Mouse (Mus musculus) gastrocnemius, adult 18-20 months (tissue): ENCODE measurements around the gene Trim2. TPM values are rescaled to one million over a fixed set of nuclear protein-coding genes. Genes with fewer than 3 reads are reported as not detected.

ENCODE experiments used
- DNase-seq: peaks from one replicate; pipeline ENCODE4 v3.0.0; 2021; ENCODE audit warnings: low spot score
- total RNA-seq, 2 experiments: library from RNA; stranded (reverse); gene quantifications; 2 replicates each; pipeline ENCODE4 v1.2.3; 2021

Gene Trim2
- total RNA-seq, 2 experiments from 2014 or later: 1.4 to 1.8 TPM

DNA sequence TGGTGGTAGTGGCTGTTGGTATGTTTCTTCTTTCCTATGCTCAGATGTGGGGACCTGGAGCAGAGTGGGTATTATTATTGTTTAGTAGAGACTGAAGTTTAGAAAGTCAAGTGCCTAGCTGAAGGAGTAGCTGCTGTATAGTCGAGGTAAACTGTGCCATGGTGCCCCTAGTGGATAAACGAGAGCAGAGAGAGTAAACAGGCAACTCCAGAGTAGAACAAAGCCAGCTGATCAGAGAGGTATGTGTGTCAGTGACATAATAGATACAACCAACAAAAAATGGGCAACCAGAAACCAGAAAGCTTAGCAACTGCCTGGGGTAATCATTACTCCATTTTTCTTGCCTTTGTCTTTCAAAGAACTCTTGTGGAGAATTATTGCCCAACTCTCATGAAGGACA lies 81.7 kb downstream of the Trim2 start:
- DNase-seq: no peak

DNA sequence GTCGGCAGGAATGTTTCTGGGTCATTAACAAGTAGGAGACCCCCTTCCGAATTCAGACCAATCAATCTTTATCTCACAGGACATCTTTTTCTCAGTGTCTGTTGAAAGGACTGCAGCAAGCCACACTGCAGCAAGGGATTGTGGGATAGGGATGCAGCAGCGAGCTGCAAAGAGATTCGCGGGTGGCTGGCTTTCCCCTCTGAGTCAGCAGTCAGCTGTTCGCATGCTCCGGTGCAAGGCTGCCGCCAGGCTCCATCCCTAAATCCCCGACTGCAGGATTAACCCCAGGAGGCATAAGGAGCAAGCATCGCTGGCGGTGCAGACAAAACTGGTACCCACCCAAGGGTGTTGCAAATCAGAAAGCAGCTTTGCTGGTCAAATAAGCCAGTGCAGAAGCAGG lies 85.9 kb downstream of the Trim2 start:
- peak; percentile 43 for DNase-seq

DNA sequence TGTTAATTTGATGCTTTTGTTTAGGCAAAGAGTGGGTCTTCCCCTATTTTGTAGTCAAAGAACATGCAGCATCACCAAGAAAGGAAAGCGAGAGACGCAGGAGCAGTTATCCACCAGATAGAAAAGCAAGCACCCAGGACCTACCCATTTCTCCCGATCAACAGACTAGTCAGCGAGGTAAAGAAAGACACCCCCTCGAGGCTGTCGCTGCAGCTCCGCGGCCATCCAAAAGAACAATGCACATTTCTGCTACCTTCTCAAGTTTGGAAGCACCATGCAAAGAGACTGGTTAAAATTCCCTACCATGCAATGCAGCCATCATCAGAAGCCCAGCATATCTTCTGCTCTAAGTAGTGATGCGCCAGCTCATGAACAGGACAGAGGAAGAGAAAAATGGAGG lies 86.4 kb downstream of the Trim2 start:
- DNase-seq: no peak

DNA sequence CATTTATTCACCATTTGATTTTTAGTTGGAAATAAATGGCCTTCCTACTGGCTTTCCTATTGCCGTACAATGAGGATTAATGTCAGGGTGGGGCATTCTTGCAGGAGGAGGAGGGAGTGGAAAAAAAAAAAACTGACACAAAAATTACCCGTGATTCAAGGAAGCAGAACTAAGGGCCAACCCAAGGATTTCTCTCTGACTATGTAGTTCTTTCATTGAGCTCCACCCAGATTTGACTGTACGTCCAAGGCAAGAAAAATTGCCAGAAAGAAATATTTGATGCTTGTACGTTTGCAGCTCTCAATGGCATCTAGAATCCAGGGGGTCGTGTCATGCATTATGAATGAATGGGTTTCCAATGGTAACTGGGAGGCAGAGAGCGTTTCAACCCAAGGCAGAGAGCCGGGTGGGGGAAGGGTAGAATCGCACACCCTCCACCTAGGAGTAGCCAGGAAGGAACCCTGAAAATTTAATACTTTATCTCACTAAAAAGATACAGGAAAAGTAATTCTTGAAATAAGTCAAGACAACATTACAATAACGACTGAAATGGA lies 86.9 kb downstream of the Trim2 start:
- no peak for DNase-seq

DNA sequence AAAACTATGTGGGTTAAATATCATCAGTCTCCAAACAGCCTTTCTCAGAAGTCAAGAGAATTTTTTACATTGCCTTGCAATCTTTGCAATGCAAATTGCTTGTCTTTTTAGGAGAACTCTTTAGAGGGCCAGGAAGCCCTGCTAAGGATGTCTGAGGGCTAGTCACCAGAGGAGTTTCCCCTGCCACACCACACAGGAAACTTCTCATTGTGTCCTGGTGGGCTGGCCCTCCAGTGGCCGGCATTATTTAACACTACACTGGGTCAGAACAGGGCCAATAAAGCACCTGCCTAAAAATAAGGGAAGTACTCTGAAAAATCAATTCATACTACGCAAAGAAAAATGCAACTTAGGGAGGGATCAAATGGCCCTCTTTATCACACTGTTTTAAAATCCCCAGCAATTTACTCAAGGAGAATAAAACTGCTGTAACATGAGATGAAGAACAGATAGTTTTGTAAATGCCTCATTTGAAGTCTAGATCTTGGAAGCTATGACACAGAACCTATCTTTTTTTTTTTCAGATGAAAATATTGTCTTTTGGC lies 87.4 kb downstream of the Trim2 start:
- DNase-seq: no peak

DNA sequence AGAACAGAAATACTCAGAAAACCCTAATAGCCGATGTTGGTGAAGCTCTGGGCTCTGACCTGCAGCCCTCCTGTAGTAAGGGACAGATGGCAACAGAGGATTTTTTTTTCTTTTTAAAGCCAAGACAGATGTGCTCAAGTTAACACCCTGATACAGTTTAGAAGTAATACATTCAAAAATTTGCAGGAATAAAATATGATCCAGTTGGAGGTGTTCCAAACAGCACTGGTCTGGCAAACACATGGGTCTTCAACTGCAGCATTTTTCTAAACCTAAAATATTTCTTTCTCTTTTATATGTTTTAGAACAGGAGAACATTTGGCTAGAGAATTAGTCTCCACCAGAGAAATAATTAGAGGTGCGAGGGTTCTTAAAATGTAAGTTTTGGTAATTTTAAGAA lies 88.2 kb downstream of the Trim2 start:
- DNase-seq: no peak

DNA sequence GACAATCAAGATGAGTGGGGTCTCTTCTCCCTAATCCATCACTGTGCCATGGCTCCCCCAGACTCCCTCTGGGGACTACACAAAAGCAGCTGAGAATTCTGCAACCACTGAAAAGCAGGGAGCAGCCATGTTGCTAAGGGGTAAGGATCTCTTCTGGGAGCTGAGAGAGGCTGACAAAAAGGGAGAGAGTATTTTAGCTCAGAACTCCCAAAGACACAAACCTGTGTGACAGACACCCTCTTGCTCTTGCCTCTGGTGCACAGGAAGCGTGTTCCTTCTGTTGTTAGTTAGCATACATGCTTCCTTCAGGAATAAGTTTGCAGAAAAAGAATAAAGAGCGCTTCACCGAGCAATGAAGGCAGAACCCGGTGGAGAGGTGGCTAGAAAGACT lies 88.7 kb downstream of the Trim2 start:
- DNase-seq: no peak

DNA sequence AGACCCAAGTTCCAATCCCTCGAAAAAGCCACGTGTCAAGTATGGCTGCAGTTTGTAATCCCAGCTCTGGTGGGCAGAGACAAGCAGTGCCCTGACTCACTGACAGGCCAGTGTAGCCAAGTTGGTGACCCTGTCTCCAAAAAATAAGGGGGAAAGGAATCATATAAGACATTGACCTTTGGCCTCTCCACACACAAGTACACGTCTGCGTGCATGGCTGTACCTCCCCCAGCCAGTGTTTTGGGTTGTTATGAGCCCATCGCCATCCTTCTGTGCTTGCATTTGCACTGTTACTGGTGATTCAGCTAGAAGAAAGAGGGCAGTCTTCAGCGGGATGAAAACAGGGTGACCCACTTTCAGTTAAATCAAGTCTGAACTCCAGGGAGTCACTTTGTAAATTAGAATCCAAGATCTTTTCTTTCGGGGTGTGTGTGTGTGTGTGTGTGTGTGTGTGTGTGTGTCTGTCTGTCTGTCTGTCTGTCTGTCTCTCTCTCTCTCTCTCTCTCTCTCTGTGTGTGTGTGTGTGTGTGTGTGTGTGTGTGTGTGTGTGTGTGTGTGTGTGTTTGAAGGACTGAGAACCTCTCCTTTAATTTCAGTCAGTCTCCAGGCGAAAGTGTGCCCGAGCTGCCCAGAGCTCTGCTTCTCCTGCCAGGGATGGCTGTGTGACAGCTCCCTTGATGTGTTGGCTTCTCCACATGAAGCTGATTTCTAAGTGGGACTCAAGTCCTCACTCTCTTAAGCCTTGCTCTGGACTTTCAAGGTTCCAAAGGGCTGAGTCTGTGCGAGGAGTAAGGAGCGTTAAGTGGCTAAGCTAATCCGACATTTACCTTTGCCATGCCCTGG lies 89.3 kb downstream of the Trim2 start:
- no peak for DNase-seq

DNA sequence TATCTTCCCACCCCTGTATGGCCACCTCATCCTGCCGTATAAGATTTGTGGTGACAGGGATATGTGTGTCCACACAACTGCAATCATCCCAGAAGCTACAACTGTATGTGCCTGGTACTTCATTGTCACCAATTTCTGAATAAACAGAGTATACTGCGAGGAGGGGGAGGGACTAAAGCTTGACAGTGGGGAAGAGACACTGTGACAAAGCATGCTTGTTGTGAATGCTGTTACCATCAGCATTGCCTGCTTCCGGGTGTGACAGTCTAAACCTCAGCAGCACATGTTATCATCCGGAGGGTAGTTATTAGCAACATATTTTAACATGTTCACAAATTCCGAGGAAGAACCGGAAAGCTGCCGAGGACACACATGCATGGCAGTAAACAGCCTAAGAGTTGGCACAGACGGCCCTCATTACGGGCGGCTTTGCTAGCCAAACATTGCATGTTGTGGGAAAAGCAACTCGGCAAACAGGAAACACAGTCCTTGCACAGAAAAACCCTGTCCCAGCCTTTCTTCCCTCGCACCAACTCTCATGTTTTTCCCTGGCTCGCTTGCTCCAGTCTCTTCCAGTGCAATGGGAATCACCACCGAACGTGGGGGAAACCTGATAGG lies 90.8 kb downstream of the Trim2 start:
- no peak for DNase-seq

DNA sequence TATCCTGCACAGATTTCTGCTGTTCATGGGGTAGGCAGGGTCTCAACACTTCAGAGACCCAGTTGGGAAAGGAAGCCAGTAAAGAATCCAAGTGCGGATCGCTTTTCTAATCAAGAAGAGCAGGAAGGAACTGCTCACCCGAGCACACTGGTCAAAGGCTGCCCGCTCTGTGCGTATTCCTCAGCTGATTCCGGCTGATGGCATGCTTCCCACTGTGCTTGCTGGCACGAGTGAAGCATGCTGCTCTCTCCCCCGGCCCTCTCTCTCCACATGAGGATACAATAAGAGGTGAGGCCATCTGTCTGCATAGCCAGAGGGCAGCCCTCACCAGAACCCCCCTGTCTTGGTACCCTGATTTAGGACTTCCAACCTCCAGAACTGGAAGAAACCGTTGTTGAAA lies 91.4 kb downstream of the Trim2 start:
- no peak for DNase-seq

DNA sequence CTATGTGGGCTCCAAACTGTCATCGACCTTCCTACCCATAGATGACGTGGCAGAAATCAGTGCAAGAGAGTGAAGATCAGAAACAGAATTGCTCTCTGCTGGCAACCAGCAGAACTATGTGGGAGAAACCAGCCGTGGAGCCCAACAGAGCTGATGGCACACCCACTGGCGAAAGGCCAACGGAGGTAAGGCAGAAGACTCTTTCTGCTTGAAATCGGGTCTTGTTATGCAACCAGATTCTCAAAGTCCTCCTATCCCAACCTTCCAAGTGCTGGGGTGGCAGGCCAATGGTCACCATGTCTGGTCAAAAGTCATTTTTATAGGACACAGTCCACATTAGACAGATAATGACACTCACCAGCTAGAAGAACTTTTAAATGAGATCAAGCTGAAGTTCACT lies 92.2 kb downstream of the Trim2 start:
- DNase-seq: no peak

DNA sequence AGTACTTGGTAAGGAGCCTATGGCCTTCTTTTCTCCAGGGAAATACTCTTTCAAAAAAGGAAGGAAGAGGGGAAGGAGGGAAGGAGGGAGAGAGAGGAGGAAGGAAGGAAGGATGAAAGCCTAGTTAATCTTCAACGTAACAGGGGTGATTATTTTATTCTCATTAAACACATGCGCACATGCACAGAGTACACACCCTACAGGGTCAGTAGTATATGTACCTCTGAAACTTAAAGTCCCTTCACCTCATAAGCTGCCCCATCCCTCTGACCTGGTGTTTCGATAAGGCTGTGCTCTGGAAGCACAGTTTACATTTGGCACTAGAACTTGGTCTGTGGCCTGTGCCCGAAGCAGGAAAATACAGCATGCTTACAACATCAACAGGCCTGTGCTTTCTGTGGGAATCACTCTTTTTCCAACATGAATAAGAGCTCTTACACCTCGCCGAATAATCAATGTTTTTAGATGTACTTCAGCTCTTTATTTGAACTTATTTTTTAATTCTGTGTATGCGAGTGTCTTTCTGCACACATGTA lies 95.3 kb downstream of the Trim2 start:
- DNase-seq: no peak

DNA sequence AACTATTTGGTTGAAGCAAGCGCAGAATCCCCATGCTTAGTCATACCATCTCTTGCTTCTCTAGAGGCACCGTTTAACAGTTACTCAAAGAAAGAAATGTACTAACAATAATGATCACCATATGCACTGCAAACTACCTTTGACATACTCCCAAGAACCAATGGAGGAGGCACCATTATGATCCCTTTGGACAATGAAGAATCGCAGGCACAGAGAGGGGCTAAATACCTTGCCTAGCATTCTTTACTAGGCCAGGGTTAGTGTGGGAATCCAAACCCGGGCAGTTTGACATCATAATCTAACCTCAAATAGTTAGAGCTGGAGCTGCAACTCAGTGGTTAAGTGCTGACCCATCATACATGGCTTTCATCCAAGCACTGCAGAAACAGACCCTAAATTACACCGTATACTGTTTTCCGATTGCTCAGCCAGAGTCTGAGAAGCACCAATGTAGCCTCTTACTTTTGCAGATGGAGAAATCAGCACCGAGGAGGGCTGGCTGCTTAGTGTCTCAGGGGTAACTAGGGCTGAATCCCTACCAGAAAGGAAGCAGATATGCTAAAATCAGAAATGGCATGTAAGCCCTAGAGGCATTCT lies 97.7 kb downstream of the Trim2 start:
- DNase-seq: no peak

DNA sequence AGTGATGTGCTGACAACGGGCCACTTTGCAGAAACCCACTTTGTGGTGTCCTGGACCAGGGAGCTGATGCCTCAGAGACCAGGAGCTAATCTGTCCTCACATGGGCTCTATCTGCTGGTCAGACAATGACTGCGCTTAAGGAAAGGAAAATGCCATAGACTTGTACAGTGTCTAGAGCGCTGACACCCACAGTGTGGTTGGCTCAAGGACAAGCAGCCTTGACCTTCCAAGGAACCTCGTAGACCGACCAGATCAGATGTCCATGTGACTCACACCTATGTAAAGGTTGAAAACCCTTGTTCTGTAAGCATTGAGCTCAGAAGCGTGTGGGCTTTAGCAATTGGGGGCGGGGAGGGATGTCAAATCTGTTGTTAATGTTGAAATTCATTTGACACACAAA lies 98.2 kb downstream of the Trim2 start:
- DNase-seq: no peak

DNA sequence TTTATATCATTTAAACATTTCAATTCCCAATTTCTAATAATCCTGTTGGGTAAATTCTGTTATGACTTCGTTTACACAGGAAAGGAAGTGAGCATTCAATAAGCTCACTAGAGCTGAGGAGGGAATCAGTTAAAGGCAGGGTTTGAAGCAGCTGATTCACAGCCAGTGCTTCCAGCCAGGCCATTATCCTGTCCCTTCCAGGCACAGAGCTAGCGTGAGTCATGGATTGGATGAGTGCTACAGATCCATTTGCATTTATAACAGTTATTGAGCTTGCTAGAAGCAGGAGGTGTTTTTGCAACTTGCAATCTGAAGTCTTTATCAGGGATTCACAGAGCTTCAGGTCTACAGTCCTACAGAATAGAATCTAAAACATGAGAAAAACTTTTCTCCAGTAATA lies 99.3 kb downstream of the Trim2 start:
- peak; percentile 43 for DNase-seq

DNA sequence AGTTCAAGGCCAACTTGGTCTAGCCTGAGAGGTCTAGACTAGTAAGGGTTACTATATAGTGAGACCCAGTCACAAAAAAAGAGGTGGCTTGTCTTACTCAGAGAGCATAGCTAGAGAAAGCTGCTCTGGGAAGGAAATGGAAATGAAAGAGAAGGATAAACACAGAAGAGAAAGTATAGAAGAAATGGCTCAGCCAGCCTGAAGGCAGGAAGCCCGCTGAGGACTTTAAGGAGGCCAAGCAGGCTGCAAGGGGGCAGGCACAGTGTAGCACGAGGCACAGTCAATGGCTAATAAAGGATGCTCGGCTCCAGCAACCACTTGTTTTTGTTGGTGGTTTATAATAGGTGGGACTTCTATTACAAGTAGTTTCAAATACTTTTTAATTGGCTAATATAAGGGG lies 100.6 kb downstream of the Trim2 start:
- no peak for DNase-seq

DNA sequence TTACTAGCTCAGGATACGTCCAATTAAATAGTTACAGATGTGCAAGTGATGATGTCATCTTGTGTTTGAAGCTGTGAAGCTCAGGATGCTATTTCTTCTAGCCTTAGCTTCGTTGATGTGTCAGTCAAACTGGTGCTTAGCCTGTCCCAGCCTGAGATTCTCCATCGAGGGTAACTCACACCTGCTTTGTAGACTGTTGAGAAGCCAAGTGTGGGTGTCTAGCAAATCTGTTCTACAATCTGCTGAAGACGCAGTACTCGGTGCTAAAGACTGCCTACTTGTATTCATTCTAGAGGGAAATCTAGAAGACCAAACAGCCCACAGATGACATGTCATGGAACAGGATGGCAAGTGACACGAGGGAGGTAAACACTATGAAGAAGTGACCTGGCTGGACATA lies 101.0 kb downstream of the Trim2 start:
- DNase-seq: no peak

DNA sequence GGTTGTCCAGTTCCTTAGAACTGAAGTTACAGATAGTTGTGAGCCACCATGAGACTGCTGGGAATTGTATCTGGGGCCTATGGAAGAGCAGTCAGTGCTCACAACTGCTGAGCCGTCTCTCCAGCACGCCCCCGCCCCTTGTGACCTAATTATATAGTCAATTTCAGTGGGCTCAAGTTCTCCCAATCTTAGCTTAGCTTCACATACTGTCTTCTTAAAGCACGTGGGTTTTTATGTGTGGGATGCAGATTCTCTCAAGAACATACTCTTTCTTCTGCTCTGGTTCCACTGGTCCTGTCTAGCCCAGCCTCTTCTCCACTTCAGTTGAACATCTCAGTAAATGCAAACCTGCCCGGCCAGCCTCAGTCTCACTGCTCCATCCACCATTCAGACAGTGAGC lies 102.0 kb downstream of the Trim2 start:
- no peak for DNase-seq

DNA sequence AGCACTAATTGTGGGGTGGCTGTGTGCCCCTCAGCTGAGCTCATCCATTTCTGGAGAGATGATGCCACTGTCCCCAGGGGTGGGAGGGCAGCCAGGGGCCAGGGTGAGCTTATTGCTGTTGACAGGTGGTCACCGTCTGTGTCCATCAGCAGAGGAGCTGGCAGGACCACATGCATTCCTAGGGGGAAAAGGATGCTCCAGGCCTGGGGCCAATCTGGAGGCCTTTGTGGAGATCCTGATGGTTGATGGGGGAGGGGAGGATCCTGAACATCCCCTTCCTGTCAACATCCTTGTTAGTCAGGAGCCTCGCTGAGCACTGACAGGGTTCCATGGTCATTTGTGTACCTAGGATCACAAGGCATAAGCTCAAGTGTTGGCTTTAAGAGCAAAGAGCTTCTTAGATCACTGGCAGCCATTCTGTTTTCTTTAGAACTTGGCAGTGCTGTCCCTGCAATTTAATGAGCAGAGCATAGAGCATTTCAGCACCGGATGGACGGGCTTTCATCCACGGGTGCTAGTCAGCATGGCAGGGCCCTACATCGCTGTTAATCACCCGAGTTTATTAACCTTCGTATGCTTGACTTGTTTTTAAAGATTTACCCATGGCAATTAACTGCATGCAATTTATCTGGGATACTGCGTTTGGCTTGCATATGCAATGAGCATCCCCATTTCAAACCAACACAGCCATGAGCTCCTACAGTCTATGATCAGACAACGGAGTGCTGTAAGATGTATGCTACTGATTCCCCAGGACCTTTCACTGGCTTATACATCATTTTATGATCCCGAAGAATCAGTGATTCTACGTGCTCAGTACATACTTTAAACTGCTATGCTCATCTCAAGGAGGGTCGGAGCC lies 105.9 kb downstream of the Trim2 start:
- peak; percentile 27 for DNase-seq

DNA sequence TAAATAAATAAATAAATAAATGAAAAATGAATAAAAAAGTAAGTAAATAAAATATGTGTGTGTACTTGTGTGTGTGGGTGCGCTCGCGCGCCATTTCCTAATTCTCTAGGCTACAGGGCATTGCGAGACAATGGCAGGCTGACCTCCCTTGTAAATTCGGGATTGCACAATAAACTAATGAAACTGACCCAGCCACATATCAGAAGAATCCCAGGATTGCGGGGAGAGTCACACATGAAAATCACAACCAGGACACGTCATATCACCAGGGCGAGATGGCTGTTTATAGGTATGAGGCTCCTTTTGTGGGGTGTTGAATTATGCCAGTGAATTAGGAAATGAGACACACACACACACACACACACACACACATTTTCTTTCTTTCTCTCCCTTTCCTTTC lies 107.2 kb downstream of the Trim2 start:
- DNase-seq: no peak

DNA sequence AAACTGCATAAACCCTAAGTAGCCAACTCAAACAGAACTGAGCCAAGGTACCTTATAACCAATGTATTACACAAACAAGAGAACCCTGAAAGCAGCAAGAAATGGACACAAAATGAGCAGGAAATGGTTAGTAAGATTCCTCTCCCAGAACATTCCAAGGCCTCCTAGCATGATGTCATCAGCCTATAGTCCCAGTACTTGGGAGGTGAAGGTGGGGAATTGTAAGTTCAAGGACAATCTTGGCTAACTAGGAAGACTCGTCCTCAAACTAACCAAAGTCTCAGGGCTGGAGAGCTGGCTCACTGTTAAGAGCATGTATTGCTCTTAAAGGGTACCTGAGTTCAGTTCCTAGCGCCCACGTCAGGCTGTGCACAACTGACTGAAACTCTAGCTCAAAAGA lies 108.4 kb downstream of the Trim2 start:
- DNase-seq: no peak
